Mouse (Mus musculus) kidney, adult 18-20 months (tissue): ENCODE data around the gene Dzip1.

Experiments used
- DNase-seq: peaks from one replicate; pipeline ENCODE4 v3.0.0; 2021

Dzip1 gene

GRCm38 (mm10) chr14:118831597-118831996 is 93.7 kb downstream of the Dzip1 start:
- no peak for DNase-seq

GRCm38 (mm10) chr14:118829331-118830095 is 95.7 kb downstream of the Dzip1 start:
- no peak for DNase-seq

- DNase-seq = no peak
These were observed 97.9 kb downstream of the Dzip1 start for GRCm38 (mm10) chr14:118827283-118827904.

- DNase-seq = no peak
These were observed 98.9 kb downstream of the Dzip1 start for GRCm38 (mm10) chr14:118826346-118826745.
